Mouse (Mus musculus): ENCODE measurements around the gene Rcc1. TPM values are rescaled to one million over a fixed set of nuclear protein-coding genes. Genes with fewer than 3 reads are reported as not detected.
"Not testable (repeated sequence)": the region's sequence is repeated elsewhere in the genome, so short reads cannot be mapped to it uniquely, and the experiment has no call there.

The Rcc1 gene
- total RNA-seq, 2 experiments from 2014 or later = 11.6 to 13.2 TPM

- no peak for DNase-seq (ENCODE audit: low spot score in 2 of 2)
Observed at GRCm38 (mm10) chr4:132291056-132291455, 62.3 kb downstream of the Rcc1 start.

GRCm38 (mm10) chr4:132288840-132289239, 64.6 kb downstream of the Rcc1 start:
- not testable (repeated sequence) for DNase-seq (ENCODE audit: low spot score in 2 of 2)

Other genes with a start within 250 kb of the Rcc1 start
- gene Oprd1, start 209.1 kb downstream of the Rcc1 start, total RNA-seq (2021) = 10 to 100 TPM; 21.6 TPM
- 10 to 100 TPM; 45.0 to 48.1 TPM for gene Ythdf2, start 141.3 kb downstream of the Rcc1 start, total RNA-seq (2021)
- gene Gmeb1, start 92.0 kb downstream of the Rcc1 start, total RNA-seq (2021) = 10 to 100 TPM; 22.1 to 22.8 TPM
- 10 to 100 TPM; 23.1 to 24.5 TPM for gene Taf12, start 79.2 kb downstream of the Rcc1 start, total RNA-seq (2021)
- 1 to 10 TPM; 1.9 to 2.7 TPM for gene Rab42, start 50.2 kb downstream of the Rcc1 start, total RNA-seq (2021)
- gene Trnau1ap, start 24.1 kb downstream of the Rcc1 start, total RNA-seq (2021) = 10 to 100 TPM; 24.3 to 26.2 TPM
- 10 to 100 TPM; 10.3 to 11.8 TPM for gene Phactr4, start 68.9 kb upstream of the Rcc1 start, total RNA-seq (2021)
- 10 to 100 TPM in 1 of 2 experiments, 1 to 10 TPM in 1; 9.7 to 10.7 TPM for gene Med18, start 110.3 kb upstream of the Rcc1 start, total RNA-seq (2021)
- 10 to 100 TPM; 10.6 to 11.4 TPM for gene Sesn2, start 156.9 kb upstream of the Rcc1 start, total RNA-seq (2021)
- gene Atpif1, start 180.1 kb upstream of the Rcc1 start, total RNA-seq (2021) = 100 to 1,000 TPM; 462 to 494 TPM
- 10 to 100 TPM; 85.4 to 90.8 TPM for gene Dnajc8, start 181.9 kb upstream of the Rcc1 start, total RNA-seq (2021)
- 1 to 10 TPM; 1.4 to 1.7 TPM for gene Ptafr, start 210.5 kb upstream of the Rcc1 start, total RNA-seq (2021)